Mouse (Mus musculus): Measurements from ENCODE around the gene Tbx6.

DNA sequence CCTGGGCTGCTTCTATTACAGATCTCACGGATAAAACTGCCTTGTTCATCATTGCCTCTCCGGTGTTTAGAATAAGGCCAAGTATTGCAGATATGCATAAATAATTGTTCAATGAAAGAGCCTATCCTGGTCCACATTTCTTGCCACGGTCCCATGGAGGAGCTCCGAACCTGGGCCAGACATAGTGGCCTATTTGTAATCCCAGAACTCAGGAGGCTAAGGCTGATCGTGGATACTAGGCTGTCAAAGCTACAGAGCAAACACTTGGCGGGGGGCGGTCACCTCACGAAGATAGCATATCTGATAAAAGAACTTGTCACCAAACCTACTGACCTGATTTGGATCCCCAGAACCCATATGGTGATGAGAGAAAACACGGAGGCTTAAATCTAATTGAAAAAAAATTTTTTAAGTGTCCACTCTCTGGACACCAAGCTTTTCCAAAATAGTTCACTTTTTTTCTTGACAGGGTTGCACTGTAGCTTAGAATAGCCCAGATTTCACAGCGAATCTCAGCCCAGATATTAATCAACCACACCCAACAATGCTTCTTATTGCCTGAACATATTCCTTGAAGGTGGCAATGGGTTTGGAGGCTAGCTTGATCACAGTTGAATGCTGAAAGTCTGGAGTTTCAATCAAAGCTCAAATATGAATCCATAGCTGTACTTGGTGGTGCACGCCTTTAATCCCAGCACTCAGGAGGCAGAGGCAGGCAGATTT lies 11.6 kb downstream of the Tbx6 start:
- TF ChIP-seq POLR2A (IDR thresholded peaks at IDR 0.05; ENCODE audit: borderline replicate concordance, insufficient read depth, low read length), result no peak
- no peak for TF ChIP-seq CTCF (IDR thresholded peaks at IDR 0.05; ENCODE audit: borderline replicate concordance, insufficient read depth, low read depth, low read length)
